In genomic region chr4:151411641-151412061, GRCm38 (mm10) we compare ENCODE assay signal across 9 mouse cellular contexts.
DNase-seq lines count a peak whose midpoint lies in the region; ATAC-seq lines count a peak whose summit lies in the region.
"Had no signal": no experiment of that assay in that cellular context is flagged by ENCODE, and none has a peak within 500 bp of the region (broad histone marks: within the 10 kb centered on the region; RNA-seq: fewer than 3 reads in every experiment).

No protein-coding gene starts in this region.

- H3K4me2 ChIP-seq in embryonic facial prominence, embryonic 12.5 days (replicated peaks): peak overlapping the region; percentile 22; the same call in 1 of the 2 replicates
- H3K4me2 ChIP-seq in midbrain, embryonic 12.5 days (replicated peaks): peak overlapping the region; percentile 28; the same call in 1 of the 2 replicates
- H3K4me2 ChIP-seq: liver, embryonic 15.5 days had no signal

- DNase-seq in heart, adult 11 months: peak; percentile 95
- no peak for DNase-seq in heart, embryonic 10.5 days (ENCODE audit: low spot score)
- DNase-seq in heart, adult 18-20 months: peak; percentile 70 to 77
- DNase-seq in layer of hippocampus, adult 9-11 months: peak; percentile 88
- DNase-seq in spleen, postnatal 4 days (ENCODE audit: low spot score in 2 of 2): no peak

- H3K9me3 ChIP-seq in heart, embryonic 10.5 days: no peaks in the 10 kb centered on the region
- H3K9me3 ChIP-seq in embryonic facial prominence, embryonic 12.5 days: 0 out of 2 replicates have a peak, but pooled peaks cover 5% of the 10 kb centered on the region
- peaks cover 5% of the 10 kb centered on the region; the same call in 1 of the 2 replicates for H3K9me3 ChIP-seq in midbrain, embryonic 12.5 days
- H3K9me3 ChIP-seq: liver, embryonic 15.5 days had no signal

- 0 out of 2 replicates have a peak, but pooled peaks cover 2% of the 10 kb centered on the region for H3K4me1 ChIP-seq in heart, embryonic 10.5 days
- peaks cover 14% of the 10 kb centered on the region for H3K4me1 ChIP-seq in embryonic facial prominence, embryonic 12.5 days
- peaks cover 24% of the 10 kb centered on the region for H3K4me1 ChIP-seq in midbrain, embryonic 12.5 days

- H3K27ac ChIP-seq in heart, embryonic 10.5 days: no peak overlapping the region
- no peak overlapping the region for H3K27ac ChIP-seq in embryonic facial prominence, embryonic 12.5 days
- H3K27ac ChIP-seq in midbrain, embryonic 12.5 days (replicated peaks): no peak overlapping the region
- H3K27ac ChIP-seq: liver, embryonic 15.5 days had no signal

- H3K36me3 ChIP-seq in heart, embryonic 10.5 days: no peaks in the 10 kb centered on the region
- no peaks in the 10 kb centered on the region for H3K36me3 ChIP-seq in embryonic facial prominence, embryonic 12.5 days
- H3K36me3 ChIP-seq in midbrain, embryonic 12.5 days: no peaks in the 10 kb centered on the region
- H3K36me3 ChIP-seq: liver, embryonic 15.5 days had no signal

- 27% methylated on average over 14 of the region's 14 CpGs for WGBS in heart, embryonic 10.5 days
- WGBS in embryonic facial prominence, embryonic 12.5 days: 28% methylated on average over 14 of the region's 14 CpGs
- 19% methylated on average over 14 of the region's 14 CpGs for WGBS in midbrain, embryonic 12.5 days

- no peak overlapping the region for H3K9ac ChIP-seq in embryonic facial prominence, embryonic 12.5 days
- no peak overlapping the region for H3K9ac ChIP-seq in midbrain, embryonic 12.5 days (replicated peaks)
- H3K9ac ChIP-seq: liver, embryonic 15.5 days had no signal

- H3K4me3 ChIP-seq in heart, embryonic 10.5 days: no peak overlapping the region
- no peak overlapping the region for H3K4me3 ChIP-seq in embryonic facial prominence, embryonic 12.5 days
- no peak overlapping the region for H3K4me3 ChIP-seq in midbrain, embryonic 12.5 days
- H3K4me3 ChIP-seq: liver, embryonic 15.5 days had no signal

- peaks cover 7% of the 10 kb centered on the region; the same call in 1 of the 2 replicates for H3K27me3 ChIP-seq in heart, embryonic 10.5 days (ENCODE audit: insufficient read depth, poor library complexity, severe bottlenecking)
- no peaks in the 10 kb centered on the region for H3K27me3 ChIP-seq in embryonic facial prominence, embryonic 12.5 days
- H3K27me3 ChIP-seq in midbrain, embryonic 12.5 days: peaks cover 17% of the 10 kb centered on the region
- H3K27me3 ChIP-seq: liver, embryonic 15.5 days had no signal

- no peak for ATAC-seq in embryonic facial prominence, embryonic 12.5 days (ENCODE audit: insufficient number of reproducible peaks, insufficient read depth, low FRiP score, low TSS enrichment)
- no peak for ATAC-seq in midbrain, embryonic 12.5 days (ENCODE audit: low FRiP score, low read depth)
- no peak for ATAC-seq in erythroblast, adult 5-6 weeks (replicated peaks; ENCODE audit: low FRiP score, poor library complexity, severe bottlenecking)

Comparison
In these comparisons a context has a peak if more than half of its experiments do, and no peak if none do; other contexts are left out.
1. DNase-seq: peak in heart, adult 11 months (single experiment), heart, adult 18-20 months (2 of 2) and layer of hippocampus, adult 9-11 months (single experiment); none in heart, embryonic 10.5 days (single experiment) and spleen, postnatal 4 days (0 of 2).